Mouse (Mus musculus) cortical plate, adult 2 months (tissue): ENCODE results near the gene Tmem129.

ENCODE experiments used
- CTCF ChIP-seq: fragments of 200-500 bp; IDR thresholded peaks from 2 replicates; pipeline ENCODE4 v1.5.1; 2011; ENCODE audit warnings: mild to moderate bottlenecking, control low read depth, low read length; ENCODE audit not compliant: insufficient read depth; ENCODE audit errors: extremely low read depth
- POLR2A ChIP-seq: fragments of 200-500 bp; IDR thresholded peaks from 2 replicates; pipeline ENCODE4 v1.6.1; 2011; ENCODE audit warnings: mild to moderate bottlenecking, low read length, control low read depth; ENCODE audit not compliant: insufficient read depth; ENCODE audit errors: extremely low read depth

GRCm38 (mm10) chr5:33655251-33655840, 2.9 kb downstream of the Tmem129 start:
- TF ChIP-seq CTCF (no peak), POLR2A (no peak)
